Mouse (Mus musculus): Measurements from ENCODE around the gene Syngr2. TPM values are rescaled to one million over a fixed set of nuclear protein-coding genes. Genes with fewer than 3 reads are reported as not detected.

Syngr2 gene
- polyA plus RNA-seq, 1 experiment from 2014 or later, result 32.7 TPM

DNA sequence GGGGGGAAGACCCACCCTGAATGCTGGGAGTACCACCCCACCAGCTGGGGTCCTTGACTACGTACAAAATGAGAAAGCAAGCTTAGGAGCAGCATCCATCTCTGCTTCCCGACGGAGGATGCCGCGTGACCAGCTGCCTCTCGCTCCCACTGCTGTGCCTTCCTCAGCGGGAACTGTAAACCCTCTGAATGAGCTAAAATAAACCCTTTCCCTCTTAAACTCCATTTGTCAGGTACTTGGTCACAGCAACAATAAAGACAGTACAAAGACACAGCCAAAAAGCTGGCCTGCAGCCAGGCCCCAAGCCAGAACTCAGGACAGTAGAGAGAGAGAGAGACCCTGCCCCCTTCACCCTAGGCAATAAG lies 39.8 kb upstream of the Syngr2 start:
- Histone ChIP-seq H3K4me2 (ENCODE audit: low read depth, low read length, severe bottlenecking) (no peak overlapping the region), H3K36me3 (ENCODE audit: control insufficient read depth, insufficient read depth, low read length) (no peaks in the 10 kb centered on the region), H3K9ac (ENCODE audit: low read length) (no peak overlapping the region), H3K4me1 (replicated peaks; ENCODE audit: control insufficient read depth, insufficient read depth, low read length) (no peaks in the 10 kb centered on the region), H3K9me3 (ENCODE audit: control insufficient read depth, low read length) (no peaks in the 10 kb centered on the region), H3K27ac (ENCODE audit: low read depth, low read length) (no peak overlapping the region), H3K27me3 (ENCODE audit: control insufficient read depth, insufficient read depth, low read length) (no peaks in the 10 kb centered on the region), H3K4me3 (ENCODE audit: low read depth, low read length) (no peak overlapping the region)
- ATAC-seq (replicated peaks; ENCODE audit: low FRiP score) (no peak), DNase-seq (ENCODE audit: low spot score) (no peak)
- WGBS, result 87% methylated on average over 7 of the region's 7 CpGs

- Histone ChIP-seq H3K9me3 (ENCODE audit: control insufficient read depth, low read length) (no peaks in the 10 kb centered on the region), H3K27ac (ENCODE audit: low read depth, low read length) (no peak overlapping the region), H3K4me1 (replicated peaks; ENCODE audit: control insufficient read depth, insufficient read depth, low read length) (no peaks in the 10 kb centered on the region), H3K9ac (ENCODE audit: low read length) (no peak overlapping the region), H3K27me3 (ENCODE audit: control insufficient read depth, insufficient read depth, low read length) (no peaks in the 10 kb centered on the region), H3K36me3 (ENCODE audit: control insufficient read depth, insufficient read depth, low read length) (no peaks in the 10 kb centered on the region), H3K4me2 (ENCODE audit: low read depth, low read length, severe bottlenecking) (no peak overlapping the region), H3K4me3 (ENCODE audit: low read depth, low read length) (no peak overlapping the region)
- DNase-seq (ENCODE audit: low spot score), result no peak
- 90% methylated on average over 10 of the region's 10 CpGs for WGBS
- no peak for ATAC-seq (replicated peaks; ENCODE audit: low FRiP score)
Observed at GRCm38 (mm10) chr11:117770407-117770806, 39.1 kb upstream of the Syngr2 start.

DNA sequence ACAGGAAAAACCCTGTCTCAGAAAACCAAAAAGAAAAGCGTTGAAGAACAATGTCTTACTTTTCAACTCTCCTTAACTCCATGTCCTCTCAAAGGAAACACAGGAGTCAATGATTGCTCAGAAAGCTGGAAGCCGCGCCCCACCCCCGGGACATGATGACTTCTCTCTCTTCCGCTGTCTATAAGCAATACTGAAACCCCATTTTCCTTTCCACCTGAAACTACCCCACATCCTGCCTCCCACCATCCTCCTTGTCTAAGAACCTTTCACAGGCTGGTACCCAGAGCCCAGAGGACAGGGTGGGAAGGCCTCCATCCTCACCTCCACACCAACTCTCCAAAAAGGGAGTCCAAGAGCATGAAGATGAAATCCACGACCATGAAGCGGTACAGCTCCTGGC lies 37.1 kb upstream of the Syngr2 start:
- Histone ChIP-seq H3K27me3 (ENCODE audit: control insufficient read depth, insufficient read depth, low read length) (no peaks in the 10 kb centered on the region), H3K9ac (ENCODE audit: low read length) (no peak overlapping the region), H3K4me2 (ENCODE audit: low read depth, low read length, severe bottlenecking) (no peak overlapping the region), H3K27ac (ENCODE audit: low read depth, low read length) (no peak overlapping the region), H3K4me3 (ENCODE audit: low read depth, low read length) (no peak overlapping the region), H3K36me3 (ENCODE audit: control insufficient read depth, insufficient read depth, low read length) (no peaks in the 10 kb centered on the region), H3K9me3 (ENCODE audit: control insufficient read depth, low read length) (no peaks in the 10 kb centered on the region), H3K4me1 (replicated peaks; ENCODE audit: control insufficient read depth, insufficient read depth, low read length) (no peaks in the 10 kb centered on the region)
- ATAC-seq (replicated peaks; ENCODE audit: low FRiP score) (no peak), DNase-seq (ENCODE audit: low spot score) (no peak)
- WGBS, result 94% methylated on average over 7 of the region's 7 CpGs

- no peak for ATAC-seq (replicated peaks; ENCODE audit: low FRiP score)
- Histone ChIP-seq H3K4me2 (ENCODE audit: low read depth, low read length, severe bottlenecking) (no peak overlapping the region), H3K4me3 (ENCODE audit: low read depth, low read length) (no peak overlapping the region), H3K4me1 (replicated peaks; ENCODE audit: control insufficient read depth, insufficient read depth, low read length) (peaks cover 5% of the 10 kb centered on the region), H3K9me3 (ENCODE audit: control insufficient read depth, low read length) (no peaks in the 10 kb centered on the region), H3K27ac (ENCODE audit: low read depth, low read length) (no peak overlapping the region), H3K36me3 (ENCODE audit: control insufficient read depth, insufficient read depth, low read length) (no peaks in the 10 kb centered on the region), H3K27me3 (ENCODE audit: control insufficient read depth, insufficient read depth, low read length) (peaks cover 1% of the 10 kb centered on the region), H3K9ac (ENCODE audit: low read length) (no peak overlapping the region)
- DNase-seq (ENCODE audit: low spot score), result no peak
- 90% methylated on average over 10 of the region's 10 CpGs for WGBS
Observed at GRCm38 (mm10) chr11:117774925-117775324, 34.5 kb upstream of the Syngr2 start.

DNA sequence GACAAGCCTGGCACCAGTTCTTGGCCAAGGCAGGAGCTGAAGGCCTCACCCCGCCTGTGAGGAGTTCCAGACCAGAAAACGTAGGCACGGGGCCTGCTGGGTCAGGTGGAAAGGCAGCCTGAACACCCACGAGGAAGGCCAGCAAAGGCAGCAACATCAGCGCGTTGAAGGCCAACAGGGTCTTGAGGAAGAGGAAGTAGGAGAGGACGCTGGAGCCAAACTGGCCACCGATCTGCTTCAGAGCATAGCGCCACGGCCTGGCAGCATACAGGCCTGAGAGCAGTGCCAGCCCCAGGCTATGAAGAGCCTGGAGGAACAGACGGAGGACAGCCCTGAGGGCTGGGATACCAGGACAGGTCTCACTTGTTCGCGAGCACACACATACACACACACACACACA lies 33.9 kb upstream of the Syngr2 start:
- H3K4me3 ChIP-seq (ENCODE audit: low read depth, low read length), result no peak overlapping the region
- H3K27ac ChIP-seq (ENCODE audit: low read depth, low read length), result no peak overlapping the region
- peaks cover 10% of the 10 kb centered on the region for H3K4me1 ChIP-seq (replicated peaks; ENCODE audit: control insufficient read depth, insufficient read depth, low read length)
- no peak for DNase-seq (ENCODE audit: low spot score)
- H3K36me3 ChIP-seq (ENCODE audit: control insufficient read depth, insufficient read depth, low read length), result no peaks in the 10 kb centered on the region
- WGBS, result 90% methylated on average over 10 of the region's 13 CpGs
- peaks cover 8% of the 10 kb centered on the region for H3K27me3 ChIP-seq (ENCODE audit: control insufficient read depth, insufficient read depth, low read length)
- no peaks in the 10 kb centered on the region for H3K9me3 ChIP-seq (ENCODE audit: control insufficient read depth, low read length)
- H3K4me2 ChIP-seq (ENCODE audit: low read depth, low read length, severe bottlenecking), result no peak overlapping the region
- no peak overlapping the region for H3K9ac ChIP-seq (ENCODE audit: low read length)
- no peak for ATAC-seq (replicated peaks; ENCODE audit: low FRiP score)

DNA sequence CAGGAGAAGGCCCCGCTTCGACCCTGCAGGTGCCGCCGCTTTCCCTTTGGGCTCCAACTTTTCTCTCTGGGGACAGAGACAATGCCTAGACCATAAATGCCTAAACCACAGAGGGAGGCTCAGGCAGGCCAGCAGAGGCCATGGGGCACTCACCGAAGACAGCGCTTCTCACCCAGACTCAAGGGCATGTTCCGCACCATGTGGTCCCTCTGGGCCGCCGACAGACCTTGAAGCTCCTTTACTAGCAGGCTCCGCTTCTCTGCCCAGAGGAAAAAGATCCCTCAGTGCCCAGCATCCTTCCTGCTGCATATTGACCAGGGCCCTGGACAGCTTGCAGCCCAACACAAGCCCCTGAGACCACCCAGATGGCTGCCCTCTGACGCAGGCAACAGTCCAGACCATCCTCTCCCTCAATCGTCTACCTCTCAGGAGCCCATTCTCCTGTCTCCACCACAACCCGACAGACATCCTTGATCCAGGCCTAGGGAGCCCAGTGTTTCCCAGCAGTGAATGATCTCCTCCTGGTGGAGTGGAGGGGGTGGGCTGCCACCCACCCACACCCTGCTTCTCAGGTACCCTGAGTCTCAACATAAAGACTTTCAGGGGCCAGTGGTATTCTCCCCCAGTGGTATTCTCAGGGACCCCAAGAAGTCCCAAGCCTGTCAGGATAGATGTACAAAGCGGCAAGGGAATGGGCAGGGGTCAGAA lies 33.2 kb upstream of the Syngr2 start:
- no peak overlapping the region for H3K4me2 ChIP-seq (ENCODE audit: low read depth, low read length, severe bottlenecking)
- H3K36me3 ChIP-seq (ENCODE audit: control insufficient read depth, insufficient read depth, low read length), result no peaks in the 10 kb centered on the region
- 93% methylated on average over 14 of the region's 14 CpGs for WGBS
- no peak overlapping the region for H3K4me3 ChIP-seq (ENCODE audit: low read depth, low read length)
- DNase-seq (ENCODE audit: low spot score) (no peak), ATAC-seq (replicated peaks; ENCODE audit: low FRiP score) (no peak)
- H3K27me3 ChIP-seq (ENCODE audit: control insufficient read depth, insufficient read depth, low read length), result peaks cover 15% of the 10 kb centered on the region
- H3K9me3 ChIP-seq (ENCODE audit: control insufficient read depth, low read length), result no peaks in the 10 kb centered on the region
- H3K4me1 ChIP-seq (replicated peaks; ENCODE audit: control insufficient read depth, insufficient read depth, low read length), result peaks cover 13% of the 10 kb centered on the region
- no peak overlapping the region for H3K9ac ChIP-seq (ENCODE audit: low read length)
- no peak overlapping the region for H3K27ac ChIP-seq (ENCODE audit: low read depth, low read length)

- DNase-seq (ENCODE audit: low spot score), result no peak
- Histone ChIP-seq H3K27me3 (ENCODE audit: control insufficient read depth, insufficient read depth, low read length) (peaks cover 23% of the 10 kb centered on the region), H3K27ac (ENCODE audit: low read depth, low read length) (no peak overlapping the region), H3K4me3 (ENCODE audit: low read depth, low read length) (no peak overlapping the region), H3K4me2 (ENCODE audit: low read depth, low read length, severe bottlenecking) (no peak overlapping the region), H3K9me3 (ENCODE audit: control insufficient read depth, low read length) (no peaks in the 10 kb centered on the region), H3K4me1 (replicated peaks; ENCODE audit: control insufficient read depth, insufficient read depth, low read length) (peaks cover 13% of the 10 kb centered on the region), H3K36me3 (ENCODE audit: control insufficient read depth, insufficient read depth, low read length) (no peaks in the 10 kb centered on the region), H3K9ac (ENCODE audit: low read length) (no peak overlapping the region)
- no peak for ATAC-seq (replicated peaks; ENCODE audit: low FRiP score)
- WGBS, result 88% methylated on average over 5 of the region's 5 CpGs
Observed at GRCm38 (mm10) chr11:117777111-117777510, 32.4 kb upstream of the Syngr2 start.

GRCm38 (mm10) chr11:117778031-117778430 lies 31.4 kb upstream of the Syngr2 start:
- Histone ChIP-seq H3K27ac (ENCODE audit: low read depth, low read length) (no peak overlapping the region), H3K9ac (ENCODE audit: low read length) (no peak overlapping the region), H3K27me3 (ENCODE audit: control insufficient read depth, insufficient read depth, low read length) (peaks cover 32% of the 10 kb centered on the region), H3K36me3 (ENCODE audit: control insufficient read depth, insufficient read depth, low read length) (no peaks in the 10 kb centered on the region), H3K4me1 (replicated peaks; ENCODE audit: control insufficient read depth, insufficient read depth, low read length) (peaks cover 15% of the 10 kb centered on the region), H3K9me3 (ENCODE audit: control insufficient read depth, low read length) (no peaks in the 10 kb centered on the region), H3K4me2 (ENCODE audit: low read depth, low read length, severe bottlenecking) (no peak overlapping the region), H3K4me3 (ENCODE audit: low read depth, low read length) (no peak overlapping the region)
- ATAC-seq (replicated peaks; ENCODE audit: low FRiP score) (no peak), DNase-seq (ENCODE audit: low spot score) (no peak)
- WGBS, result 95% methylated on average over 11 of the region's 11 CpGs

DNA sequence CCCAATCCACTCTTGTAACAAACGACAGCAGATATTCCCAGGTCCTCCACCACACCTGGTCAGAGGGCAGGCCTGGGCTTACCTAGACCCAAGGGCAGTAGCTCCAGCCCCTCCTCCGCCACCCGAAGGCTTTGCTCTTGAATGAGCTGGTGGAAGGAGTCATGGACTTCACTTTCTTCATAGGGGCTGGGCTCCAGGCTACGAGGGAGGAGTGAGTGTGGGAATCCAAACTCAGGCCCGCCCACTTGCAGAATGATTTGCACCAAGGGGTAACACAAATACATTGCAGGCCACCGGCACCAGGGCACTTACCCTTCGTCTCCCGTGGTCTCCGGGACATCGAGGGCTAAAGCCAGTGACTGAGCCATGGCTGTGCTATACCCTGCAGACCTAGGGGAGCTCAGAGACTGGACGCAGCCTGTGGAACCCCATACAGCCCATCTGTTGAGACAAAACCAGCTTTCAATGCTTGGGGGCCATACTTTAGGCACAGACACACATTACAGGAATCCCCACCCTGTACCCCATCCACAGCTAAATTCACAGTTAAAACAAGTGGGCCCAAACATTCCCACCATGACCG lies 30.5 kb upstream of the Syngr2 start:
- no peak for DNase-seq (ENCODE audit: low spot score)
- peak overlapping the region; percentile 53 for H3K4me2 ChIP-seq (ENCODE audit: low read depth, low read length, severe bottlenecking)
- ATAC-seq (replicated peaks; ENCODE audit: low FRiP score), result no peak
- peaks cover 21% of the 10 kb centered on the region for H3K4me1 ChIP-seq (replicated peaks; ENCODE audit: control insufficient read depth, insufficient read depth, low read length)
- peaks cover 41% of the 10 kb centered on the region for H3K27me3 ChIP-seq (ENCODE audit: control insufficient read depth, insufficient read depth, low read length)
- H3K27ac ChIP-seq (ENCODE audit: low read depth, low read length), result no peak overlapping the region
- H3K36me3 ChIP-seq (ENCODE audit: control insufficient read depth, insufficient read depth, low read length), result no peaks in the 10 kb centered on the region
- 75% methylated on average over 12 of the region's 12 CpGs for WGBS
- peak overlapping the region; percentile 30; the same call in 1 of the 2 replicates for H3K4me3 ChIP-seq (ENCODE audit: low read depth, low read length)
- H3K9me3 ChIP-seq (ENCODE audit: control insufficient read depth, low read length), result no peaks in the 10 kb centered on the region
- no peak overlapping the region; the same call in 1 of the 2 replicates for H3K9ac ChIP-seq (ENCODE audit: low read length)

All from forebrain, embryonic 11.5 days (tissue).